Mouse (Mus musculus) C2C12 (cell line): ENCODE results near the gene Etnppl.

Experiments used
- CEBPB ChIP-seq: IDR thresholded peaks from one replicate; pipeline ENCODE4 v1.6.1; 2011; ENCODE audit warnings: low read depth, mild to moderate bottlenecking, control low read depth, moderate library complexity
- CTCF ChIP-seq: IDR thresholded peaks from one replicate; pipeline ENCODE4 v1.5.1; 2011; ENCODE audit not compliant: control insufficient read depth, insufficient read depth, insufficient read length
- MAX ChIP-seq: IDR thresholded peaks from one replicate; pipeline ENCODE4 v1.6.1; 2011; ENCODE audit warnings: mild to moderate bottlenecking, control low read depth
- MYOG ChIP-seq: IDR thresholded peaks from one replicate; pipeline ENCODE4 v1.6.1; 2011; ENCODE audit not compliant: control insufficient read depth, insufficient read length; ENCODE audit errors: extremely low read depth
- USF1 ChIP-seq: IDR thresholded peaks from one replicate; pipeline ENCODE4 v1.6.1; 2011; ENCODE audit warnings: low read depth, mild to moderate bottlenecking, control low read depth, moderate library complexity

GRCm38 (mm10) chr3:130662496-130662895, 45.2 kb downstream of the Etnppl start:
- no peak for TF ChIP-seq CTCF
- TF ChIP-seq USF1: no peak
- no peak for TF ChIP-seq MAX
- no peak for TF ChIP-seq MYOG
- TF ChIP-seq CEBPB: no peak
